16 mouse cellular contexts compared by ENCODE assay signal in genomic region chr6:67093128-67093527, GRCm38 (mm10).
"Had no signal": no experiment of that assay in that cellular context is flagged by ENCODE, and none has a peak within 500 bp of the region (broad histone marks: within the 10 kb centered on the region; RNA-seq: fewer than 3 reads in every experiment).

No protein-coding gene starts in this region.

- H3K4me2 ChIP-seq: neural tube, embryonic 13.5 days; neural tube, embryonic 15.5 days; stomach, embryonic 15.5 days had no signal

- DNase-seq: retina, postnatal 1 day; right cerebral cortex, adult 18-20 months; right cerebral cortex, postnatal 14 days; right cerebral cortex, postnatal 25 days; right cerebral cortex, postnatal 4 days; spleen, adult 18-20 months; thymus, adult 18-20 months; thymus, adult 2 months; thymus, postnatal 14 days; thymus, postnatal 25 days; thymus, postnatal 36 days; thymus, postnatal 4 days had no signal

- H3K9ac ChIP-seq: neural tube, embryonic 13.5 days; neural tube, embryonic 15.5 days; stomach, embryonic 15.5 days had no signal

- H3K36me3 ChIP-seq: neural tube, embryonic 13.5 days; neural tube, embryonic 15.5 days; stomach, embryonic 15.5 days had no signal

- H3K27me3 ChIP-seq: neural tube, embryonic 13.5 days; neural tube, embryonic 15.5 days; stomach, embryonic 15.5 days had no signal

- H3K27ac ChIP-seq: neural tube, embryonic 13.5 days; neural tube, embryonic 15.5 days; stomach, embryonic 15.5 days; stomach, postnatal 0 days had no signal

- H3K4me3 ChIP-seq: neural tube, embryonic 13.5 days; neural tube, embryonic 15.5 days; stomach, embryonic 15.5 days had no signal

- H3K9me3 ChIP-seq: neural tube, embryonic 13.5 days; neural tube, embryonic 15.5 days; stomach, embryonic 15.5 days had no signal

- H3K4me1 ChIP-seq: neural tube, embryonic 13.5 days; neural tube, embryonic 15.5 days; stomach, embryonic 15.5 days had no signal
